Mouse (Mus musculus) c-Kit-positive CD71-positive TER-119-negative erythroid progenitor cells, embryonic 14.5 days (primary cell): Measurements from ENCODE around the gene Prpf4b.
"Not testable (repeated sequence)": the region's sequence is repeated elsewhere in the genome, so short reads cannot be mapped to it uniquely, and the experiment has no call there.

Experiments
- DNase-seq: peaks from one replicate; pipeline ENCODE4 v3.0.0-alpha.2; 2013; ENCODE audit warnings: low read depth

Prpf4b gene

GRCm38 (mm10) chr13:34934931-34935644 is 60.0 kb downstream of the Prpf4b start:
- no peak for DNase-seq

GRCm38 (mm10) chr13:34942370-34942769 is 67.3 kb downstream of the Prpf4b start:
- no peak for DNase-seq

DNA sequence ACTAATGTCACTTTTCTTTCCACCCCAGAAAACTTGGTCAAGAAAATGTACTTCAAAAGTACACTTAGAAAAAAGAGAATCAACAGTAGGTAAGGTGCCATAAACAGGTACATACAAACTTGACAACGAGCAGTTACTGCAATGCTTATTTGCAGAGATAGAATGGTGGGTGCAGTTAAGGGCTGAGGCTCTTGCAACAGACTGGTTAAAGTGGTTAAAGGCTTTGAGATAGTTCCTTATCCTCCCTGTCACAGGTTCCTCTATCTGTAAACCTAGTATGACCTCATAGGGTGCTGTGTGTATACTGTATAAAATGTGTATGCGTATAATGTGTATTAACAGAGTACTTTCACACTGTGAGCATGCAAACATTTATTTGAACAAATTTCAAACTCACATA is 76.3 kb downstream of the Prpf4b start:
- not testable (repeated sequence) for DNase-seq
